Mouse (Mus musculus): Measurements from ENCODE around the gene Poc1a. TPM values are rescaled to one million over a fixed set of nuclear protein-coding genes. Genes with fewer than 3 reads are reported as not detected.
A peak's percentile ranks its signal among the peaks of the same experiment; 100 is the strongest.

The Poc1a gene
- total and polyA plus RNA-seq, 3 experiments: 24.5 to 46.7 (median 31.9) TPM

DNA sequence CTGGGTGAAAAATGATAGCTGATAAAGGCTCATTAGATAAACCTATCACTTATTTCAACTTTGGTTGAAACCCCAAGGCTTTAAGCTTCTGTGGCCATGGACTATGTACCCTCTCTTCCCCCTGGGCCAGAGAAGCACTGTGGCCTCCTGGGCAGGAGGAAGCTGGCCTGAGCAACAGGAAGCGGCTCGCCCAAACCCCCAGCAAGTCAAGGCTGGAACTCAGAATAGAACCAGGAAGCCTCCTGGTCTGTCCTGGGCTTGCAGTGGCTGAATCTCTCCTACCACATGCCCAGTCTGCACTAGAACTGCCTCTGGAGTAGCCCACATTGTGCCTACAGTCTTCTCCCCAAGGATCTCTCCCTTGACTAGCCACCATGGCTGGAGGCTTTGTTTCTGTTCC is 27.7 kb downstream of the Poc1a start:
- Histone ChIP-seq H3K27ac (ENCODE audit: insufficient read depth, low read depth) (peak overlapping the region; percentile 40; the same call in 1 of the 2 replicates), H3K27me3 (replicated peaks) (no peaks in the 10 kb centered on the region), H3K36me3 (replicated peaks in 1 of 2; ENCODE audit: control insufficient read depth in 1 of 2, insufficient read depth in 1 of 2, low read length in 1 of 2) (peaks cover 23 to 65% of the 10 kb centered on the region in 2 experiments), H3K4me3 (replicated peaks in 1 of 3; ENCODE audit: low read depth in 2 of 3, low read length in 2 of 3, poor library complexity in 1 of 3) (no peak overlapping the region), H3K9me3 (replicated peaks; ENCODE audit: low read length) (no peaks in the 10 kb centered on the region), H3K4me1 (ENCODE audit: control insufficient read depth in 1 of 2, insufficient read depth in 2 of 2) (peaks cover 11 to 42% of the 10 kb centered on the region in 2 experiments), H3K4me2 (ENCODE audit: insufficient read depth, low read depth, poor library complexity, severe bottlenecking) (no peak overlapping the region), H3K79me2 (replicated peaks; ENCODE audit: control insufficient read depth, extremely low read depth, insufficient read depth, poor library complexity, severe bottlenecking) (no peaks in the 10 kb centered on the region), H3K9ac (ENCODE audit: insufficient read depth, low read depth) (no peak overlapping the region)
- in situ Hi-C loops (cut with MboI; ENCODE audit: low pct_ligation_motif_present, low pct_unique_long_range_greater_than_20kb, low sequenced_read_pairs) (loop anchor here (5.0 kb wide), 1 partner anchor 104 kb away; no protein-coding TSS in a partner anchor), dilution Hi-C loops (cut with MboI; ENCODE audit: extremely low pct_ligation_motif_present, extremely low pct_unique_long_range_greater_than_20kb, low sequenced_read_pairs) (no loop called here)
- peak; percentile 12 for DNase-seq (ENCODE audit: extremely low read depth)
- no peak for TF ChIP-seq MYC (IDR thresholded peaks at IDR 0.05; ENCODE audit: low read depth, low read length)
- TF ChIP-seq BHLHE40 (IDR thresholded peaks at IDR 0.05; ENCODE audit: low read depth, low read length): no peak
- no peak for TF ChIP-seq POLR2AphosphoS2 (IDR thresholded peaks at IDR 0.05; ENCODE audit: low read depth, low read length)
- no peak for TF ChIP-seq ZNF384 (IDR thresholded peaks at IDR 0.05; ENCODE audit: low read depth, low read length)
- no peak for TF ChIP-seq MAZ (IDR thresholded peaks at IDR 0.05; ENCODE audit: low read depth, low read length)
- TF ChIP-seq E2F4 (IDR thresholded peaks at IDR 0.05; ENCODE audit: insufficient replicate concordance, low read depth, low read length): no peak
- TF ChIP-seq GABPA (IDR thresholded peaks at IDR 0.05; ENCODE audit: insufficient replicate concordance, low read depth, low read length): no peak
- no peak for TF ChIP-seq HCFC1 (IDR thresholded peaks at IDR 0.05; ENCODE audit: low read depth, low read length)
- no peak for TF ChIP-seq ELF1 (IDR thresholded peaks at IDR 0.05; ENCODE audit: low read depth, low read length)
- TF ChIP-seq PAX5 (IDR thresholded peaks at IDR 0.05; ENCODE audit: low read length): no peak

DNA sequence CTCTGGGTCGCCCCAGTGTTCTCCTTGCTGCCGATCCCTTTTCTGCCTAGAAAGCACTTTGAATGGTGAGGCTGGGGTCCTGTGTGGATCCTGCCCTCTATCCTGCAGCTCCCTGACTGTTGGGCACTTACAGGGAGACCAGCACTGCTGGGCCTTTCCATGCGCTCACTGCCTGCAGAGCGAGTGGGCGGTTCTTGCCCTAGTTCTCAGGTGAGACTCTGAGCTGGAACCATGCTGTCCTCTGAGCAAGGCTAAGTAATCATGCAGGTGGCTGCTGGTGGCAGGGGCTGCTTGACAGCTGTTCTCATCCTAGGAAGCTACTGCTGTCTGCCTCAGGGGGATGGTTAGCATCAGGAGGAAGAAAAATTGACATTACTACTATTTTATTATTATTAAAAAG is 28.1 kb downstream of the Poc1a start:
- H3K4me1 ChIP-seq (ENCODE audit: control insufficient read depth in 1 of 2, insufficient read depth in 2 of 2): peaks cover 11 to 38% of the 10 kb centered on the region in 2 experiments
- TF ChIP-seq MAZ (IDR thresholded peaks at IDR 0.05; ENCODE audit: low read depth, low read length) (no peak), JUND (conservative IDR thresholded peaks at IDR 0.05; ENCODE audit: low read depth, low read length) (no peak)
- peaks cover 22 to 64% of the 10 kb centered on the region in 2 experiments for H3K36me3 ChIP-seq (replicated peaks in 1 of 2; ENCODE audit: control insufficient read depth in 1 of 2, insufficient read depth in 1 of 2, low read length in 1 of 2)
- no peaks in the 10 kb centered on the region for H3K9me3 ChIP-seq (replicated peaks; ENCODE audit: low read length)
- no peaks in the 10 kb centered on the region for H3K27me3 ChIP-seq (replicated peaks)
- in situ Hi-C loops (cut with MboI; ENCODE audit: low pct_ligation_motif_present, low pct_unique_long_range_greater_than_20kb, low sequenced_read_pairs): loop anchor here (5.0 kb wide), 1 partner anchor 103 kb away; no protein-coding TSS in a partner anchor
- no peak overlapping the region for H3K4me3 ChIP-seq (replicated peaks in 1 of 3; ENCODE audit: low read depth in 2 of 3, low read length in 2 of 3, poor library complexity in 1 of 3)
- DNase-seq (ENCODE audit: extremely low read depth): peak; percentile 17
- H3K4me2 ChIP-seq (ENCODE audit: insufficient read depth, low read depth, poor library complexity, severe bottlenecking): no peak overlapping the region
- H3K27ac ChIP-seq (ENCODE audit: insufficient read depth, low read depth): peak overlapping the region; percentile 40; the same call in 1 of the 2 replicates
- dilution Hi-C loops (cut with MboI; ENCODE audit: extremely low pct_ligation_motif_present, extremely low pct_unique_long_range_greater_than_20kb, low sequenced_read_pairs): no loop called here
- no peaks in the 10 kb centered on the region for H3K79me2 ChIP-seq (replicated peaks; ENCODE audit: control insufficient read depth, extremely low read depth, insufficient read depth, poor library complexity, severe bottlenecking)
- no peak overlapping the region for H3K9ac ChIP-seq (ENCODE audit: insufficient read depth, low read depth)

GRCm38 (mm10) chr9:106309859-106310258 is 29.0 kb downstream of the Poc1a start:
- H3K4me3 ChIP-seq (replicated peaks in 1 of 3; ENCODE audit: low read depth in 2 of 3, low read length in 2 of 3, poor library complexity in 1 of 3): no peak overlapping the region
- no peak overlapping the region for H3K9ac ChIP-seq (ENCODE audit: insufficient read depth, low read depth)
- H3K27me3 ChIP-seq (replicated peaks): no peaks in the 10 kb centered on the region
- in situ Hi-C loops (cut with MboI; ENCODE audit: low pct_ligation_motif_present, low pct_unique_long_range_greater_than_20kb, low sequenced_read_pairs): loop anchor here (5.0 kb wide), 1 partner anchor 102 kb away; no protein-coding TSS in a partner anchor
- dilution Hi-C loops (cut with MboI; ENCODE audit: extremely low pct_ligation_motif_present, extremely low pct_unique_long_range_greater_than_20kb, low sequenced_read_pairs): no loop called here
- TF ChIP-seq POLR2AphosphoS2 (IDR thresholded peaks at IDR 0.05; ENCODE audit: low read depth, low read length): no peak
- no peak for TF ChIP-seq MAX (IDR thresholded peaks at IDR 0.05; ENCODE audit: low read length)
- no peak for TF ChIP-seq ZKSCAN1 (IDR thresholded peaks at IDR 0.05; ENCODE audit: borderline replicate concordance, low read depth, low read length)
- TF ChIP-seq TCF12 (IDR thresholded peaks at IDR 0.05; ENCODE audit: low read depth, low read length): no peak
- no peak for TF ChIP-seq JUND (conservative IDR thresholded peaks at IDR 0.05; ENCODE audit: low read depth, low read length)
- no peak for TF ChIP-seq JUN (IDR thresholded peaks at IDR 0.05; ENCODE audit: insufficient read depth, low read depth, low read length)
- no peak for TF ChIP-seq MYC (IDR thresholded peaks at IDR 0.05; ENCODE audit: low read depth, low read length)
- TF ChIP-seq PAX5 (IDR thresholded peaks at IDR 0.05; ENCODE audit: low read length): no peak
- TF ChIP-seq RCOR1 (conservative IDR thresholded peaks at IDR 0.05; ENCODE audit: low read depth, low read length): no peak
- no peak for TF ChIP-seq ELF1 (IDR thresholded peaks at IDR 0.05; ENCODE audit: low read depth, low read length)
- no peak for TF ChIP-seq CHD1 (IDR thresholded peaks at IDR 0.05; ENCODE audit: low read depth, low read length)
- TF ChIP-seq ZMIZ1 (IDR thresholded peaks at IDR 0.05; ENCODE audit: low read depth, low read length): no peak
- TF ChIP-seq MXI1 (IDR thresholded peaks at IDR 0.05; ENCODE audit: low read depth, low read length): no peak
- TF ChIP-seq CTCF (conservative IDR thresholded peaks at IDR 0.05 in 1 of 2, IDR thresholded peaks at IDR 0.05 in 1 of 2; ENCODE audit: low read depth in 2 of 2, low read length in 2 of 2): no peak
- TF ChIP-seq ETS1 (conservative IDR thresholded peaks at IDR 0.05; ENCODE audit: low read depth, low read length): no peak
- no peak for TF ChIP-seq HCFC1 (IDR thresholded peaks at IDR 0.05; ENCODE audit: low read depth, low read length)
- no peak for TF ChIP-seq USF1 (IDR thresholded peaks at IDR 0.05; ENCODE audit: low read depth, low read length)
- no peak for TF ChIP-seq MAFK (IDR thresholded peaks at IDR 0.05; ENCODE audit: insufficient replicate concordance, low read length)
- no peak for TF ChIP-seq MAZ (IDR thresholded peaks at IDR 0.05; ENCODE audit: low read depth, low read length)
- TF ChIP-seq NRF1 (IDR thresholded peaks at IDR 0.05; ENCODE audit: low read depth, low read length): no peak
- no peaks in the 10 kb centered on the region for H3K9me3 ChIP-seq (replicated peaks; ENCODE audit: low read length)
- no peak for DNase-seq (ENCODE audit: extremely low read depth)
- H3K27ac ChIP-seq (ENCODE audit: insufficient read depth, low read depth): no peak overlapping the region
- no peak overlapping the region for H3K4me2 ChIP-seq (ENCODE audit: insufficient read depth, low read depth, poor library complexity, severe bottlenecking)
- H3K36me3 ChIP-seq (replicated peaks in 1 of 2; ENCODE audit: control insufficient read depth in 1 of 2, insufficient read depth in 1 of 2, low read length in 1 of 2): peaks cover 22 to 60% of the 10 kb centered on the region in 2 experiments
- peaks cover 11 to 35% of the 10 kb centered on the region in 2 experiments for H3K4me1 ChIP-seq (ENCODE audit: control insufficient read depth in 1 of 2, insufficient read depth in 2 of 2)
- H3K79me2 ChIP-seq (replicated peaks; ENCODE audit: control insufficient read depth, extremely low read depth, insufficient read depth, poor library complexity, severe bottlenecking): no peaks in the 10 kb centered on the region
